In the genomic region with DNA sequence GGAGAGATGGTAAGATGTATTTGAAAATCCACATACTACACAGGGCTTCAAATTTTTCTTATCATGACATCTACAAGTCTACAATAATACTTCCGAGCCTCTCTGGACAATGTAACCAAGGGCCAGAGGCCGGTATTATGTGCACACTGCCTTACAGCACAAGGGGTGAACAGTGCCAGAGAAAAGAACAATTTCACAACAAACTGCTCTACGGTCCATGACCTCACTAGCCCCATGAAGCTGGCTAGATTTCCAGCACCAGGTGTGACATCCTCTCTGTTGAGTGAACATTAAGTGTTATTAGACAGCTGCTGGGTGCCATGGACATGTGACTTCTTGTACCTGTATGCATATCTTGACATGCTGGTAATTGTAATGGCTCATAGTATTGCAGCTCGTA, we compare ENCODE assay signal across 28 mouse cellular contexts.
DNase-seq lines count a peak whose midpoint lies in the region; ATAC-seq and TF ChIP-seq lines count a peak whose summit lies in the region.
"Had no signal": no experiment of that assay in that cellular context is flagged by ENCODE, and none has a peak within 500 bp of the region (broad histone marks: within the 10 kb centered on the region; RNA-seq: fewer than 3 reads in every experiment).

No protein-coding gene starts in this region.

- no peak for TF ChIP-seq EP300 in liver, postnatal 0 days (IDR thresholded peaks at IDR 0.05; ENCODE audit: low read depth)

- H3K27ac ChIP-seq in liver, postnatal 0 days (ENCODE audit: low read depth): no peak overlapping the region
- H3K27ac ChIP-seq in liver, embryonic 11.5 days (ENCODE audit: low read depth, low read length): no peak overlapping the region
- H3K27ac ChIP-seq in midbrain, embryonic 11.5 days (ENCODE audit: low read depth, low read length): no peak overlapping the region
- no peak overlapping the region for H3K27ac ChIP-seq in midbrain, embryonic 10.5 days (replicated peaks)
- H3K27ac ChIP-seq: embryonic facial prominence, embryonic 10.5 days; embryonic facial prominence, embryonic 13.5 days; forebrain, embryonic 12.5 days; forebrain, embryonic 15.5 days; heart, embryonic 15.5 days; hindbrain, embryonic 10.5 days; hindbrain, embryonic 13.5 days had no signal

- no peak overlapping the region for H3K4me2 ChIP-seq in liver, postnatal 0 days (ENCODE audit: low read depth, low read length)
- H3K4me2 ChIP-seq in liver, embryonic 11.5 days: no peak overlapping the region
- H3K4me2 ChIP-seq in midbrain, embryonic 11.5 days: no peak overlapping the region
- H3K4me2 ChIP-seq: embryonic facial prominence, embryonic 13.5 days; forebrain, embryonic 12.5 days; forebrain, embryonic 15.5 days; heart, embryonic 12.5 days; heart, embryonic 15.5 days; hindbrain, embryonic 13.5 days had no signal

- no peaks in the 10 kb centered on the region for H3K9me3 ChIP-seq in liver, postnatal 0 days (ENCODE audit: low read length)
- no peaks in the 10 kb centered on the region for H3K9me3 ChIP-seq in liver, embryonic 11.5 days (ENCODE audit: control insufficient read depth, low read length)
- no peaks in the 10 kb centered on the region for H3K9me3 ChIP-seq in midbrain, embryonic 11.5 days (ENCODE audit: control insufficient read depth, low read length)
- H3K9me3 ChIP-seq in midbrain, embryonic 10.5 days (replicated peaks): no peaks in the 10 kb centered on the region
- H3K9me3 ChIP-seq: embryonic facial prominence, embryonic 10.5 days; embryonic facial prominence, embryonic 13.5 days; forebrain, embryonic 12.5 days; forebrain, embryonic 15.5 days; heart, embryonic 12.5 days; heart, embryonic 15.5 days; hindbrain, embryonic 10.5 days; hindbrain, embryonic 13.5 days had no signal

- no peak for TF ChIP-seq CTCF in liver, postnatal 0 days (IDR thresholded peaks at IDR 0.05; ENCODE audit: low read depth)

- ATAC-seq in liver, postnatal 0 days: peak; percentile 55
- ATAC-seq in liver, embryonic 11.5 days (replicated peaks; ENCODE audit: low FRiP score): no peak
- no peak for ATAC-seq in midbrain, embryonic 11.5 days (ENCODE audit: low FRiP score)
- ATAC-seq: CD4-positive, CD25-positive, alpha-beta regulatory T cell, adult 4 months; forebrain, embryonic 15.5 days; hindbrain, embryonic 16.5 days had no signal

- H3K27me3 ChIP-seq in liver, postnatal 0 days (ENCODE audit: insufficient read depth, low read length): no peaks in the 10 kb centered on the region
- H3K27me3 ChIP-seq in liver, embryonic 11.5 days (replicated peaks; ENCODE audit: control insufficient read depth, insufficient read depth, low read length): no peaks in the 10 kb centered on the region
- no peaks in the 10 kb centered on the region for H3K27me3 ChIP-seq in midbrain, embryonic 11.5 days (ENCODE audit: control insufficient read depth, insufficient read depth, low read length)
- H3K27me3 ChIP-seq in midbrain, embryonic 10.5 days (ENCODE audit: low read depth, poor library complexity, severe bottlenecking): no peaks in the 10 kb centered on the region
- H3K27me3 ChIP-seq: embryonic facial prominence, embryonic 13.5 days; forebrain, embryonic 12.5 days; forebrain, embryonic 15.5 days; heart, embryonic 12.5 days; heart, embryonic 15.5 days; hindbrain, embryonic 13.5 days had no signal

- 69% methylated on average over 4 of the region's 4 CpGs for WGBS in liver, postnatal 0 days (ENCODE audit: insufficient replicate concordance)
- WGBS in liver, embryonic 11.5 days: 82% methylated on average over 4 of the region's 4 CpGs
- 86% methylated on average over 4 of the region's 4 CpGs for WGBS in midbrain, embryonic 11.5 days
- WGBS in midbrain, embryonic 10.5 days: 92% methylated on average over 4 of the region's 4 CpGs

- H3K4me3 ChIP-seq in liver, postnatal 0 days (ENCODE audit: low read depth, low read length): no peak overlapping the region
- no peak overlapping the region for H3K4me3 ChIP-seq in liver, embryonic 11.5 days (ENCODE audit: low read depth, low read length)
- H3K4me3 ChIP-seq in midbrain, embryonic 11.5 days (ENCODE audit: low read depth, low read length): no peak overlapping the region
- H3K4me3 ChIP-seq in midbrain, embryonic 10.5 days: no peak overlapping the region
- H3K4me3 ChIP-seq: embryonic facial prominence, embryonic 10.5 days; embryonic facial prominence, embryonic 13.5 days; erythroblast, embryonic 14.5 days; forebrain, embryonic 12.5 days; forebrain, embryonic 15.5 days; heart, embryonic 12.5 days; heart, embryonic 15.5 days; hindbrain, embryonic 10.5 days; hindbrain, embryonic 13.5 days had no signal

- H3K4me1 ChIP-seq in liver, postnatal 0 days (ENCODE audit: insufficient read depth): no peaks in the 10 kb centered on the region
- H3K4me1 ChIP-seq in liver, embryonic 11.5 days (replicated peaks; ENCODE audit: control insufficient read depth, insufficient read depth, low read length): no peaks in the 10 kb centered on the region
- no peaks in the 10 kb centered on the region for H3K4me1 ChIP-seq in midbrain, embryonic 11.5 days (ENCODE audit: control insufficient read depth, insufficient read depth, low read length)
- no peaks in the 10 kb centered on the region for H3K4me1 ChIP-seq in midbrain, embryonic 10.5 days
- H3K4me1 ChIP-seq: embryonic facial prominence, embryonic 10.5 days; embryonic facial prominence, embryonic 13.5 days; forebrain, embryonic 12.5 days; forebrain, embryonic 15.5 days; hindbrain, embryonic 10.5 days had no signal

- H3K36me3 ChIP-seq in liver, postnatal 0 days (replicated peaks; ENCODE audit: insufficient read depth, low read length): no peaks in the 10 kb centered on the region
- no peaks in the 10 kb centered on the region for H3K36me3 ChIP-seq in liver, embryonic 11.5 days (ENCODE audit: control insufficient read depth, insufficient read depth, low read length)
- H3K36me3 ChIP-seq in midbrain, embryonic 11.5 days (ENCODE audit: control insufficient read depth, insufficient read depth, low read length): no peaks in the 10 kb centered on the region
- no peaks in the 10 kb centered on the region for H3K36me3 ChIP-seq in midbrain, embryonic 10.5 days
- H3K36me3 ChIP-seq: embryonic facial prominence, embryonic 10.5 days; embryonic facial prominence, embryonic 13.5 days; forebrain, embryonic 12.5 days; forebrain, embryonic 15.5 days; heart, embryonic 12.5 days; heart, embryonic 15.5 days; hindbrain, embryonic 10.5 days; hindbrain, embryonic 13.5 days had no signal

- no peak overlapping the region for H3K9ac ChIP-seq in liver, postnatal 0 days (replicated peaks)
- no peak overlapping the region for H3K9ac ChIP-seq in liver, embryonic 11.5 days (ENCODE audit: low read depth, low read length)
- no peak overlapping the region for H3K9ac ChIP-seq in midbrain, embryonic 11.5 days (ENCODE audit: low read length)
- H3K9ac ChIP-seq: embryonic facial prominence, embryonic 13.5 days; forebrain, embryonic 12.5 days; forebrain, embryonic 15.5 days; heart, embryonic 12.5 days; heart, embryonic 15.5 days; hindbrain, embryonic 13.5 days had no signal

- no peak for DNase-seq in liver, postnatal 0 days
- DNase-seq in liver, embryonic 11.5 days (ENCODE audit: low spot score): no peak
- DNase-seq in midbrain, embryonic 11.5 days (ENCODE audit: low spot score, missing footprints): peak; percentile 73
- DNase-seq in midbrain, embryonic 10.5 days (ENCODE audit: low spot score): no peak
- peak; percentile 22 for DNase-seq in lung, postnatal 14 days
- no peak for DNase-seq in layer of hippocampus, adult 11-12 months (ENCODE audit: low spot score)
- DNase-seq in ovary, postnatal 10 days (ENCODE audit: low spot score): no peak
- DNase-seq: adrenal gland, adult 2 months; adrenal gland, postnatal 14 days; cerebellum, adult 11 months; cerebellum, adult 2 months; cerebellum, adult 9-11 months; cerebellum, postnatal 36 days; embryo, embryonic 11 days; gastrocnemius, postnatal 25 days; heart, postnatal 10 days; heart, postnatal 36 days had no signal

Comparison
In these comparisons a context has a peak if more than half of its experiments do, and no peak if none do; other contexts are left out.
1. DNase-seq: peak in midbrain, embryonic 11.5 days (single experiment) and lung, postnatal 14 days (single experiment); none in liver, postnatal 0 days (single experiment), liver, embryonic 11.5 days (single experiment), midbrain, embryonic 10.5 days (single experiment), layer of hippocampus, adult 11-12 months (single experiment) and ovary, postnatal 10 days (single experiment).